Mouse (Mus musculus) E14TG2a.4 (cell line): ENCODE results near the gene Gm10184.

ENCODE experiments used
- CTCF ChIP-seq: conservative IDR thresholded peaks from 2 replicates; pipeline ENCODE4 v1.5.1; 2014; ENCODE audit warnings: low read length
- NANOG ChIP-seq: IDR thresholded peaks from 2 replicates; pipeline ENCODE4 v1.6.1; 2014; ENCODE audit warnings: borderline replicate concordance, low read length, mixed read lengths
- POU5F1 ChIP-seq: IDR thresholded peaks from 2 replicates; pipeline ENCODE4 v1.6.1; 2014; ENCODE audit warnings: low read length, borderline replicate concordance

GRCm38 (mm10) chr17:89910349-89910748 is at the start of gene Gm10184:
- TF ChIP-seq CTCF (no peak), POU5F1 (no peak), NANOG (no peak)
